Mouse (Mus musculus) ES-Bruce4 (cell line): ENCODE measurements around the gene Tcf7l2.

Experiments
- CTCF ChIP-seq: IDR thresholded peaks from one replicate; pipeline ENCODE4 v1.8.1; 2011; ENCODE audit warnings: low read depth, low read length
- EP300 ChIP-seq: IDR thresholded peaks from 2 replicates; pipeline ENCODE4 v1.6.1; 2011; ENCODE audit warnings: low read depth, low read length; ENCODE audit not compliant: insufficient read depth
- POLR2A ChIP-seq: IDR thresholded peaks from one replicate; pipeline ENCODE4 v1.8.1; 2011; ENCODE audit warnings: low read length; ENCODE audit not compliant: insufficient read depth

GRCm38 (mm10) chr19:55757403-55757802 lies 15.8 kb downstream of the Tcf7l2 start:
- TF ChIP-seq CTCF: no peak
- no peak for TF ChIP-seq POLR2A
- no peak for TF ChIP-seq EP300
